Mouse (Mus musculus) G1E (cell line): ENCODE results near the gene Thada. TPM values are rescaled to one million over a fixed set of nuclear protein-coding genes. Genes with fewer than 3 reads are reported as not detected.

Experiments
- ATAC-seq: 2 replicates; pipeline ENCODE4 v1.8.0; 2016; ENCODE audit warnings: mild to moderate bottlenecking; ENCODE audit not compliant: insufficient number of reproducible peaks, poor library complexity, low FRiP score, severe bottlenecking; ENCODE audit errors: extremely low read depth
- DNase-seq: peaks from one replicate; pipeline ENCODE4 v3.0.0; 2012; ENCODE audit warnings: low spot score
- H3K27me3 ChIP-seq: 2 replicates; pipeline ENCODE4 v1.6.1; 2012; ENCODE audit warnings: mild to moderate bottlenecking, low read length, inconsistent platforms; ENCODE audit not compliant: insufficient read depth
- H3K36me3 ChIP-seq: replicated peaks from 2 replicates; pipeline ENCODE3; 2012; ENCODE audit warnings: mild to moderate bottlenecking, inconsistent platforms
- H3K4me1 ChIP-seq: 2 replicates; pipeline ENCODE4 v1.6.1; 2012; ENCODE audit warnings: low read depth, low read length, inconsistent platforms, mixed read lengths; ENCODE audit not compliant: insufficient read depth
- H3K4me3 ChIP-seq: 2 replicates; pipeline ENCODE4 v1.5.1; 2012; ENCODE audit warnings: low read depth, mild to moderate bottlenecking, inconsistent platforms, low read length, moderate library complexity, mixed read lengths
- H3K9me3 ChIP-seq: replicated peaks from 2 replicates; pipeline ENCODE4 v1.6.1; 2012; ENCODE audit warnings: inconsistent platforms
- CTCF ChIP-seq: IDR thresholded peaks from 2 replicates; pipeline ENCODE4 v1.5.1; 2012; ENCODE audit warnings: low read depth, low read length, inconsistent platforms, mixed read lengths
- GATA1 ChIP-seq: IDR thresholded peaks from 2 replicates; pipeline ENCODE4 v1.6.1; 2012; ENCODE audit warnings: borderline replicate concordance, low read length, inconsistent platforms, mixed read lengths
- GATA2 ChIP-seq: IDR thresholded peaks from 2 replicates; pipeline ENCODE4 v1.6.1; 2012; ENCODE audit warnings: low read depth, low read length, inconsistent platforms, borderline replicate concordance
- POLR2AphosphoS5 ChIP-seq: IDR thresholded peaks from 2 replicates; pipeline ENCODE4 v1.6.1; 2012; ENCODE audit warnings: low read depth, low read length, inconsistent platforms; ENCODE audit not compliant: insufficient replicate concordance
- TAL1 ChIP-seq: conservative IDR thresholded peaks from 2 replicates; pipeline ENCODE4 v1.6.1; 2012; ENCODE audit warnings: low read depth, low read length, inconsistent platforms, mixed read lengths
- polyA plus RNA-seq: library from polyadenylated mRNA; stranded (reverse); fragments of >175 nt; gene quantifications from 2 replicates; pipeline ENCODE4 v1.2.3, GENCODE M21; 2012
- total RNA-seq, 2 experiments: library from RNA; stranded (forward) in 1 of 2; stranded (reverse) in 1 of 2; fragments of 200-1000 nt in 1 of 2; fragments of >200 nt in 1 of 2; fragmentation: Nextera tagmentation in 1 of 2; gene quantifications; 2 replicates each; pipeline ENCODE4 v1.2.3; 2014 to 2017

The Thada gene
- total and polyA plus RNA-seq, 3 experiments: 2.8 to 55.2 (median 28.1) TPM

DNA sequence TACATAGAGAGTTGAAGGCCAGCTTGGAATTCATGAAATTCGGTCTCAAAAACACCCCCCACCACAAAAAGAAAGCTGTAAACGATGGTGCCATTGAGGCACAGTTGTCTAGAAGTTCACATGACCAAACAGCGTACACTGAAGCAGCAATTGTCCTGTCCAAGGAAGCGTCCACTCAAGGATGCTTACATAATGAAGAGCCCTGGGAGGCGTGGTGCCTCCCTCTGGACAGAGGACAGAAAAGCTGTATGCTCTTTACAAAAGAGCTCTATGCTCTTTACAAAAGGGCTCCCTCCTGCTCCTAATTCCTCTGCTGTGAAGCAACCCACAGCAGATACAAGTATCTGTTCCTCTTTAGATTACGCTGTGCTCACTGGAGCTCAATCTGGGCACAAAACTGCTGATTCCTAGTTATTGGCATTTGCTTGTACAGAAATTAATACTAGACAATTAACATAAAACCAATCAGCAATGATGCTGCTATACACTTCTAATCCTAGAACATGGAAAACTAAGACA is 123.6 kb downstream of the Thada start:
- TF ChIP-seq TAL1 (no peak), GATA1 (no peak), POLR2AphosphoS5 (no peak), CTCF (no peak), GATA2 (no peak)

DNA sequence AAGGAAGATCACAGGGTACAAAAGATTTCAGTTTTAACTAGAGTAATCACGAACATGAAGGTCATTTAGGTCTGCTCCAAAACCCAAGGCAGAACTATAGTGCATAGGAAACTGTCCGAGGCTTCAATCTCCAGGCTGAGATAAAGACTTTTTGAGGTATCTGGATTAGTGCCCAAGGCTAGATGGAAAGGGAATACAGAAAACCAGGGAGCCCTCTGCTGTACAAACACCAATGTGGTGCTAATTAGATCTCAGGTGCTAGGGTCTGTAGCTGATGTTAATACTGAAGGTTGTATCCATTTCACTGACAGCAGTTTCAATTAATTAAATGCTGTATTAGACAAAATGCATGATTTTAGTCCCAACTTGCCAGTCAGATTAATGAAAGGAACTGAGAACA is 124.3 kb downstream of the Thada start:
- Histone ChIP-seq H3K27me3 (no peaks in the 10 kb centered on the region), H3K9me3 (no peaks in the 10 kb centered on the region), H3K36me3 (peaks cover 57% of the 10 kb centered on the region), H3K4me3 (no peak overlapping the region), H3K4me1 (no peaks in the 10 kb centered on the region)
- ATAC-seq: no peak
- DNase-seq: no peak
- no peak for TF ChIP-seq POLR2AphosphoS5
- no peak for TF ChIP-seq GATA2
- no peak for TF ChIP-seq GATA1
- no peak for TF ChIP-seq TAL1
- TF ChIP-seq CTCF: no peak

More for the DNA sequence above, 123.6 kb downstream of the Thada start:
- Histone ChIP-seq H3K9me3 (no peaks in the 10 kb centered on the region), H3K4me3 (no peak overlapping the region), H3K27me3 (no peaks in the 10 kb centered on the region), H3K4me1 (no peaks in the 10 kb centered on the region), H3K36me3 (peaks cover 58% of the 10 kb centered on the region)
- ATAC-seq (no peak), DNase-seq (no peak)

DNA sequence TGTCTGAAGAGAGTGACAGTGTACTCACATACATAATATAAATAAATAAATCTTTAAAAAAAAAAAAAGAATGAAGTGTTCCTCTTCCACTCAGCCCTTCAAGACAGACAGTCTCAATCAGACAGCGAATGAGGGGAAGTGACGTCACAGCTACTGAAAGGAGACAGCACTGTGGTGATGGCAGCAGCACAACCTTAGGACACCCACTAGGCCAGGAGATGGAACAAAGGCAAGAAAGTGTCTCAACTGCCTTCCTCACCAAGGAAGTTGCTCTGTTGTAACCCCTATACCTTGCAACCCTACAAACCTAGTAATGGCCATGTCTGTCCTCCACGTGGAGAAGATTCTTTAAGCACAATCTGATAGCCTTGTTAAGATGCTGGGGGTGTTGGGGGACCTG is 125.4 kb downstream of the Thada start:
- Histone ChIP-seq H3K9me3 (no peaks in the 10 kb centered on the region), H3K4me1 (no peaks in the 10 kb centered on the region), H3K27me3 (no peaks in the 10 kb centered on the region), H3K4me3 (no peak overlapping the region), H3K36me3 (peaks cover 60% of the 10 kb centered on the region)
- ATAC-seq: no peak
- no peak for DNase-seq
- TF ChIP-seq TAL1 (no peak), GATA2 (no peak), CTCF (no peak), GATA1 (no peak), POLR2AphosphoS5 (no peak)

DNA sequence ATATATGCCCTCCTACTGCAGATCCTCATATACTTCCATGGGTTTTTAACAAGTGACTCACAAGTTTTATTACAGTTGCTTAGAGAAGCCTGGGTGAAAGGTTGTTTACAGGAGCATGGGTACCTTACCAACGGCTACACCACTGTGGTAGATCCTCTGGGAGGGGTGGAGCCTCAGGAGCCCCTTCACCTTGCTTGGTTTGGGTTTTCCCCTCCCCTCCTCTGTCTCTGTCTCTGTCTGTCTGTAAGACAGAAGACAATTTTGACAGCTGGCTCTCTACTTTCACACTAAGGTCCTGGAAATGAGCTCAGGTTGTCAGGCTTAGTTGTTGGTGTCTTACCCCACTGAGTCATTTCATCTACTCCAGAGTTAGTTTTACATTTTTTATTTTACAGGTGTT is 130.0 kb downstream of the Thada start:
- H3K27me3 ChIP-seq: no peaks in the 10 kb centered on the region
- no peak overlapping the region for H3K4me3 ChIP-seq
- H3K9me3 ChIP-seq: no peaks in the 10 kb centered on the region
- DNase-seq (no peak), ATAC-seq (no peak)
- TF ChIP-seq POLR2AphosphoS5 (no peak), TAL1 (no peak), GATA1 (no peak), GATA2 (no peak), CTCF (no peak)
- H3K36me3 ChIP-seq: peaks cover 80% of the 10 kb centered on the region
- H3K4me1 ChIP-seq: no peaks in the 10 kb centered on the region

DNA sequence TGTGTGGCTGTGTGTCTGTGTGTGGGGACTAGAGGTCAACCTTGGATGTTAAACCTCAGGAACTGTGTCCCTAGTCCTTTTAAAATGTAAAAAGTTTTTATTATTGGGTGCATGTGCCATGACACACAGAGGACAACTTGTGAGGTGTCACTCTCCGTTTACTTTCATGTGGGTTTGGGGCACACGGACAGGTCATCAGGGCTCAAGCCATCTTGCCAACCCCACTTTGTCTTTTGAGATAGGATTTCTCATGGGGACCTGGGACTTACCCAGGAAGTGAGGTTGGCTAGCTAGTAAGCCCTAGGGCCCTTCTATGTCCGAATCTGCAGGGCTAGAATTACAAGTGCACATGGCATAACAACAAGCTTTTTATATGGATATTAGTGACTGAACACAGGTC is 130.9 kb downstream of the Thada start:
- Histone ChIP-seq H3K9me3 (no peaks in the 10 kb centered on the region), H3K27me3 (no peaks in the 10 kb centered on the region), H3K36me3 (peaks cover 81% of the 10 kb centered on the region), H3K4me1 (no peaks in the 10 kb centered on the region), H3K4me3 (no peak overlapping the region)
- no peak for TF ChIP-seq GATA1
- no peak for ATAC-seq
- no peak for DNase-seq

DNA sequence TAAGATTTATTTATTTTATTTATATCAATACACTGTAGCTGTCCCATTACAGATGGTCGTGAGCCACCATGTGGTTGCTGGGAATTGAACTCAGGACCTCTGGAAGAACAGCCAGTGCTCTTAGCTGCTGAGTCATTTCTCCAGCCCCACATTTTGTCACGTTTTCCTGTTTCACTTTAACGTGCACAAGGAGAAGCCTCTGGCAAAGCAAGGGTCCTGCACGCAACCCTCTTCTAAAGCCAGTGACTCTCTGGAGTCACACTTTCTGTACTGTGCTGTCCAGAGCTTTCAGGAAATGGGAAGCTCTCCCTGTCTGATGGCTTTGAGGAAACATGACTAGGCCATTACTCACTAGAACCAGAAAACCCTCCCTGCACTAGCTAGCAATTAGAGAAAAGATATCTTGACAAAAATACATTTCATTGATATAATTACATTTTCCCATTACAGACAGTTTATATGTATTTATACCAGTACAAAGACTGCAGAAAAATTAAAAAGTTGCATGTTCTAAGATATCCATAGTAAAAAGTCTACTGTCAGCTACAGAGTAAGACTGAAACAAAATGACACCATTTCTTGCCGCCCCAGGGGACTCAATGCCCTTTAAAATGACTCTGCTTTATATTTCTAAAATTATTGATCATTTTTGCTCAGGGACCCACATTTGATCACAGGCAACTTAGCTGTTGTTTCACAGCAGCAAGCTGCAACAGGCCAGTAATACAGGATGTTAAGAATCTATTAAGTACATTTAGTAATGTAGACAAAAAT is 131.6 kb downstream of the Thada start:
- ATAC-seq (no peak), DNase-seq (no peak)
- Histone ChIP-seq H3K27me3 (no peaks in the 10 kb centered on the region), H3K4me3 (no peak overlapping the region), H3K36me3 (peaks cover 82% of the 10 kb centered on the region), H3K9me3 (no peaks in the 10 kb centered on the region), H3K4me1 (no peaks in the 10 kb centered on the region)
- TF ChIP-seq GATA2 (no peak), TAL1 (no peak)

DNA sequence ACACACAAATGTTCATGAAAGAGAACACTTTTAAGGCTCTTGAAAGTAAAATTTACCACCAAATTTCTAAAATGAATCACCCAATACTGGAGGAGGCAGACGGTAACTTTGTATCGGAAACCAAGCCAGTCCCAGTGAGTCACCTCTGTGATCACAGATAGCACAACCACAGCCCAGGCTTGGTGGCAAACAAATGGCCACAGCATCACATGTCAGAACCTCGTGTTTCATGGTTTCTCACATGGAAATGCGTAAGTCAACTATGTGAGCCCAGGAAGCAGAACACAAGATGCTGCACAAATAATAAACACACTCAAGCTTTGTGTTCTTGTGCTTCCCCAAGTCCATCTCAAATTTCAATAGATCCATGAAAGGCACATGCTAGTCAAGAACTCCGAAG is 133.1 kb downstream of the Thada start:
- Histone ChIP-seq H3K4me1 (peaks cover 3% of the 10 kb centered on the region; the same call in 1 of the 2 replicates), H3K4me3 (no peak overlapping the region), H3K36me3 (peaks cover 87% of the 10 kb centered on the region), H3K27me3 (no peaks in the 10 kb centered on the region), H3K9me3 (no peaks in the 10 kb centered on the region)
- no peak; the same call in 1 of the 2 replicates for ATAC-seq
- TF ChIP-seq GATA2: no peak
- DNase-seq: no peak
